Mouse (Mus musculus): Measurements from ENCODE around the gene Plcxd3. TPM values are rescaled to one million over a fixed set of nuclear protein-coding genes. Genes with fewer than 3 reads are reported as not detected.
"Not testable (repeated sequence)": the region's sequence is repeated elsewhere in the genome, so short reads cannot be mapped to it uniquely, and the experiment has no call there.

Plcxd3 gene
- polyA plus RNA-seq, 1 experiment from 2014 or later: 1.3 TPM

DNA sequence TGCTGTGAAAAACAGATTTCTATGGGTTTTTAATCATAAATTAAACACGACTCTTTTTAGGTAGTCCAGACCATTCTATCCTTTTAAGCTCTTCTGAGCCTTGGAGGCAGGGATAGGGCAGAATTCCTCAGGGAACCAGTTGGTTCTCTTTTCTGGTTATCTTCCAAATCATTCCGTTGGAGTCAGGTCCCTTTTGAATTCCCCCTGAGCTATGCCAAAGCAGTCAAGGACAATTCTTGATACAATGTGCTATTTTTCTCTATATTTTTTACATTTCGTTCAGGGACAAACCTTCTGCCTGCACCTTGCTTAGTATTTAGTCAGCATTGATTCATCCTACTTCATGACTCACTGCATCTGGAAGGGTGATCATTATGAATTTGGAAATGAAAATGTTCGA, 128.5 kb downstream of the Plcxd3 start:
- no peaks in the 10 kb centered on the region for H3K36me3 ChIP-seq (ENCODE audit: control insufficient read depth, insufficient read depth)
- no peaks in the 10 kb centered on the region for H3K9me3 ChIP-seq (ENCODE audit: control insufficient read depth)
- no peak overlapping the region for H3K9ac ChIP-seq (ENCODE audit: low read depth, low read length)
- H3K4me2 ChIP-seq (replicated peaks; ENCODE audit: low read depth): no peak overlapping the region
- WGBS: 76% methylated on average over 4 of the region's 4 CpGs
- ATAC-seq: no peak
- no peak for TF ChIP-seq CTCF (IDR thresholded peaks at IDR 0.05; ENCODE audit: low read depth)
- H3K4me1 ChIP-seq (replicated peaks; ENCODE audit: control insufficient read depth, insufficient read depth, low read length): no peaks in the 10 kb centered on the region
- no peak overlapping the region for H3K27ac ChIP-seq (ENCODE audit: low read depth, low read length)
- no peaks in the 10 kb centered on the region for H3K27me3 ChIP-seq (replicated peaks; ENCODE audit: control insufficient read depth, insufficient read depth, low read length)
- H3K4me3 ChIP-seq (ENCODE audit: low read depth, low read length): no peak overlapping the region

DNA sequence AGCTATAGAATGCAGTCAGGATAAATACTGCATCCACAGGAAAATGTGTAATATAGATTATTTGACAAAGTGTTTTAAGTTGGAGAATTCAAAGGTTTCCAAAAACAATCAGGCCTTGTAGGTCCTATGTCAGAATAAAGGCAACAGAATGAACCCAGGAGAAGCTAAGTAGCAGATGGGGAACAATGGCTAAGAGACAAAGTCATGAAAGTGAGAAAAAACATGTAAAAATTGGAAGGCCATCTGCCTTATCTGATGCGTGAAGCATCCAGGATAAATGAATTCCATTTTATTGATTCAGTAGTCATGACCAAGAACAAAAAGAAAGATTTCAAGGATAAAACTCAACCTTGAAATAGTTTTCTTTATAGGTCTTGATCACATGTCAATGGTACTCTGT, 139.4 kb downstream of the Plcxd3 start:
- H3K36me3 ChIP-seq (ENCODE audit: control insufficient read depth, insufficient read depth): no peaks in the 10 kb centered on the region
- H3K27ac ChIP-seq (ENCODE audit: low read depth, low read length): no peak overlapping the region
- no peak overlapping the region for H3K9ac ChIP-seq (ENCODE audit: low read depth, low read length)
- no peak overlapping the region for H3K4me2 ChIP-seq (replicated peaks; ENCODE audit: low read depth)
- H3K4me1 ChIP-seq (replicated peaks; ENCODE audit: control insufficient read depth, insufficient read depth, low read length): no peaks in the 10 kb centered on the region
- TF ChIP-seq CTCF (IDR thresholded peaks at IDR 0.05; ENCODE audit: low read depth): no peak
- H3K4me3 ChIP-seq (ENCODE audit: low read depth, low read length): no peak overlapping the region
- H3K9me3 ChIP-seq (ENCODE audit: control insufficient read depth): no peaks in the 10 kb centered on the region
- 82% methylated on average over 1 of the region's 1 CpGs for WGBS
- ATAC-seq: no peak
- H3K27me3 ChIP-seq (replicated peaks; ENCODE audit: control insufficient read depth, insufficient read depth, low read length): no peaks in the 10 kb centered on the region

DNA sequence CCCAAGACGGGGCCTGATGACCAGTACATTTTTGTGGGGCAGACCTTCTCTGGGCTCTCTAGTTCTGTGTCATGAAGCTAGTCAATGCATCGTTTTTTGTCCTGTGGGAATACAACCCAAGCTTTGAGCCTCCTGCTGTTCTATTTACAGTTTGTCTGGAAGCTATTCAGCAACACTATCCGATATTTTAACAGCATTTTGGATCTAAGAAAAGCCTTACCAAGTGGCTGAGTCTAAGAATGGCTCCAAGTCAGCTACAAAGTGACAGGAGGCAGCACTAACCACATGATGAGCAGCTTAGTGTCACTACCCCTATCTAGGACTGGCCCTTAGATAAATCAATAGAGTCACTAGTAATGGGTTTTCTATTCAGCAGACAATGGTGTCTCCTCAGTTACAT, 149.3 kb downstream of the Plcxd3 start:
- TF ChIP-seq CTCF (IDR thresholded peaks at IDR 0.05; ENCODE audit: low read depth): no peak
- no peak for ATAC-seq
- Histone ChIP-seq H3K36me3 (ENCODE audit: control insufficient read depth, insufficient read depth) (no peaks in the 10 kb centered on the region), H3K4me1 (replicated peaks; ENCODE audit: control insufficient read depth, insufficient read depth, low read length) (no peaks in the 10 kb centered on the region), H3K27ac (ENCODE audit: low read depth, low read length) (no peak overlapping the region), H3K4me2 (replicated peaks; ENCODE audit: low read depth) (no peak overlapping the region), H3K4me3 (ENCODE audit: low read depth, low read length) (no peak overlapping the region), H3K9ac (ENCODE audit: low read depth, low read length) (no peak overlapping the region), H3K27me3 (replicated peaks; ENCODE audit: control insufficient read depth, insufficient read depth, low read length) (no peaks in the 10 kb centered on the region), H3K9me3 (ENCODE audit: control insufficient read depth) (no peaks in the 10 kb centered on the region)
- WGBS: 75% methylated on average over 3 of the region's 3 CpGs

GRCm38 (mm10) chr15:4533700-4534099, 158.4 kb downstream of the Plcxd3 start:
- no peak overlapping the region for H3K4me3 ChIP-seq (ENCODE audit: low read depth, low read length)
- H3K9me3 ChIP-seq (ENCODE audit: control insufficient read depth): no peaks in the 10 kb centered on the region
- no peak overlapping the region for H3K4me2 ChIP-seq (replicated peaks; ENCODE audit: low read depth)
- H3K9ac ChIP-seq (ENCODE audit: low read depth, low read length): no peak overlapping the region
- TF ChIP-seq CTCF (IDR thresholded peaks at IDR 0.05; ENCODE audit: low read depth): no peak
- H3K4me1 ChIP-seq (replicated peaks; ENCODE audit: control insufficient read depth, insufficient read depth, low read length): no peaks in the 10 kb centered on the region
- H3K36me3 ChIP-seq (ENCODE audit: control insufficient read depth, insufficient read depth): no peaks in the 10 kb centered on the region
- no peak for ATAC-seq
- no peaks in the 10 kb centered on the region for H3K27me3 ChIP-seq (replicated peaks; ENCODE audit: control insufficient read depth, insufficient read depth, low read length)
- no peak overlapping the region for H3K27ac ChIP-seq (ENCODE audit: low read depth, low read length)
- WGBS: 94% methylated on average over 2 of the region's 2 CpGs

DNA sequence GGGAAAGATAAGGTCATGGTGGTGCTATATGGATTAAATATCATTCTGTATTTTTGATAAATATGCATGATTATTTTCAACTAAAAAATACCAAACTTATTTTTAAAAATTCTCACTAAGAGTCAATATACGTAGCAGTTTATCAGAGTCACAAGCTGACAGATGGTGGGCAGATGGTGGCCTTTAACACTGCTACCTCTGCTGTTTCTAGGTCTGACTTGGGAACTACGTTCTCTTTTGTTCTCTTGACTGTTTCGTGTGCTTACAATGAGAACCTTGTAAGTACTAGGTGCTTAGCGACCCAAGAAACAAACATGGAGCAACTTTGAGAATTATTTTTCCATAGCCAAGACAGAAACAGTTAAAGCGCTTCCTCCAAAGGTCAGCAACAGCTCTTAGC, 183.8 kb downstream of the Plcxd3 start:
- 81% methylated on average over 5 of the region's 5 CpGs for WGBS
- no peak overlapping the region for H3K4me2 ChIP-seq (replicated peaks; ENCODE audit: low read depth)
- H3K9me3 ChIP-seq (ENCODE audit: control insufficient read depth): no peaks in the 10 kb centered on the region
- H3K36me3 ChIP-seq (ENCODE audit: control insufficient read depth, insufficient read depth): no peaks in the 10 kb centered on the region
- no peak overlapping the region for H3K9ac ChIP-seq (ENCODE audit: low read depth, low read length)
- H3K4me1 ChIP-seq (replicated peaks; ENCODE audit: control insufficient read depth, insufficient read depth, low read length): no peaks in the 10 kb centered on the region
- ATAC-seq: no peak
- H3K27me3 ChIP-seq (replicated peaks; ENCODE audit: control insufficient read depth, insufficient read depth, low read length): no peaks in the 10 kb centered on the region
- H3K4me3 ChIP-seq (ENCODE audit: low read depth, low read length): no peak overlapping the region
- no peak overlapping the region for H3K27ac ChIP-seq (ENCODE audit: low read depth, low read length)
- TF ChIP-seq CTCF (IDR thresholded peaks at IDR 0.05; ENCODE audit: low read depth): no peak

DNA sequence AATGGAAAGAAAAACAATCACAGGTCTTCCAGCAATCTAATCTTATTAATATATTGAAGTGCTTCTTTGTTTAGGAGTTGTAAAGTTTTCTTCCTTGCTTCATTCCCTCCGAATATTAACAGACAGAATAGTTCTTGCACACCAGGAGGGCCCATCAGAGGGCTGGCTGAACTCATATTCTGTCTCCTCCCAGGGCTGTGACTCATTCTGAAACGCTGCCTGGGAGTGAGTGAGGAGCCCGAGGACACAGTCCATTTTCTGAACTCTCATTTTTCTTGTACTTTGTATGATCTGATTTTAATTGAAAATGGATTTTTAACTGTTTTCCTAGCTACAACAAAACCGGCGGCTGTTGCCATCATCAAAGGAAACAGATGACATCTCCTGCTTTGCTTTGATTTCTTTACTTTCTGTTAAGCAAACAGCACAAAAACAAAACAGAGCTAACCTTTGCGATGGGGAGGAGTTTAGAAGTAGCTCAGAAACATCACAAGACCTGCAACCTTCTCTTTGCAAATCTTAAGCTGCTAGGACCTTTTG, 186.2 kb downstream of the Plcxd3 start:
- ATAC-seq: 0 out of 2 replicates have a peak, but pooled peaks have one; percentile 41
- 44% methylated on average over 6 of the region's 6 CpGs for WGBS
- H3K9me3 ChIP-seq (ENCODE audit: control insufficient read depth): no peaks in the 10 kb centered on the region

GRCm38 (mm10) chr15:4595521-4595920, 220.2 kb downstream of the Plcxd3 start:
- not testable (repeated sequence) for H3K4me1 ChIP-seq (replicated peaks; ENCODE audit: control insufficient read depth, insufficient read depth, low read length); H3K9me3 ChIP-seq (ENCODE audit: control insufficient read depth); ATAC-seq; H3K4me2 ChIP-seq (replicated peaks; ENCODE audit: low read depth); H3K27ac ChIP-seq (ENCODE audit: low read depth, low read length); H3K9ac ChIP-seq (ENCODE audit: low read depth, low read length); H3K27me3 ChIP-seq (replicated peaks; ENCODE audit: control insufficient read depth, insufficient read depth, low read length); H3K4me3 ChIP-seq (ENCODE audit: low read depth, low read length); H3K36me3 ChIP-seq (ENCODE audit: control insufficient read depth, insufficient read depth)
- 92% methylated on average over 8 of the region's 8 CpGs for WGBS

More for the DNA sequence above, 186.2 kb downstream of the Plcxd3 start:
- no peak overlapping the region for H3K9ac ChIP-seq (ENCODE audit: low read depth, low read length)
- H3K4me1 ChIP-seq (replicated peaks; ENCODE audit: control insufficient read depth, insufficient read depth, low read length): no peaks in the 10 kb centered on the region
- no peak overlapping the region for H3K4me3 ChIP-seq (ENCODE audit: low read depth, low read length)
- H3K27me3 ChIP-seq (replicated peaks; ENCODE audit: control insufficient read depth, insufficient read depth, low read length): no peaks in the 10 kb centered on the region
- H3K4me2 ChIP-seq (replicated peaks; ENCODE audit: low read depth): no peak overlapping the region
- no peak for TF ChIP-seq CTCF (IDR thresholded peaks at IDR 0.05; ENCODE audit: low read depth)
- H3K27ac ChIP-seq (ENCODE audit: low read depth, low read length): no peak overlapping the region
- H3K36me3 ChIP-seq (ENCODE audit: control insufficient read depth, insufficient read depth): no peaks in the 10 kb centered on the region

DNA sequence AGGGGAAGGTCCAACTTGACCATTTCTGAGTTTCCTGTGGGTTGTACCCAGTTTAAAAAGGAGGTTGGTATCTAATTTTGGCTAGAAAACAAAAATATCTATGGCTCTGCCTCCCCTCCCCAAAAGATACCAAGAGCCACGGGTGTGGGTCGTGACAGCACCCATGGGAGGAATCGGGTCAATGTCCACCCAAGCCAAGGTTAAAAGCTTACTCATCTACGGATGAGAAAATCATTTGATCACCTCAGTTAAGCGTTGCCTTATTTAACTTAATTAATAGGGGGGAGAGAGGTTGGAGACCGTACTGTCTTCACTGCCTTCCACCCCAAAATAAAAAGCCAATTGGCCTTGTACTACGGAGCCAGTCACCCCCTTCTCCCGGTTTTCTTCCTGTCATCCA, 223.4 kb downstream of the Plcxd3 start:
- 89% methylated on average over 8 of the region's 8 CpGs for WGBS
- not testable (repeated sequence) for H3K4me2 ChIP-seq (replicated peaks; ENCODE audit: low read depth); H3K36me3 ChIP-seq (ENCODE audit: control insufficient read depth, insufficient read depth); H3K4me3 ChIP-seq (ENCODE audit: low read depth, low read length); H3K4me1 ChIP-seq (replicated peaks; ENCODE audit: control insufficient read depth, insufficient read depth, low read length); H3K27me3 ChIP-seq (replicated peaks; ENCODE audit: control insufficient read depth, insufficient read depth, low read length); H3K9me3 ChIP-seq (ENCODE audit: control insufficient read depth); H3K9ac ChIP-seq (ENCODE audit: low read depth, low read length); ATAC-seq; H3K27ac ChIP-seq (ENCODE audit: low read depth, low read length)

- H3K9ac ChIP-seq (ENCODE audit: low read depth, low read length); H3K27ac ChIP-seq (ENCODE audit: low read depth, low read length); H3K36me3 ChIP-seq (ENCODE audit: control insufficient read depth, insufficient read depth); H3K9me3 ChIP-seq (ENCODE audit: control insufficient read depth); H3K27me3 ChIP-seq (replicated peaks; ENCODE audit: control insufficient read depth, insufficient read depth, low read length); H3K4me2 ChIP-seq (replicated peaks; ENCODE audit: low read depth); H3K4me1 ChIP-seq (replicated peaks; ENCODE audit: control insufficient read depth, insufficient read depth, low read length); ATAC-seq; H3K4me3 ChIP-seq (ENCODE audit: low read depth, low read length): not testable (repeated sequence)
- WGBS: 80% methylated on average over 8 of the region's 8 CpGs
Observed at GRCm38 (mm10) chr15:4599331-4599730, 224.0 kb downstream of the Plcxd3 start.
